Mouse (Mus musculus): Measurements from ENCODE around the gene Gm13693.

DNA sequence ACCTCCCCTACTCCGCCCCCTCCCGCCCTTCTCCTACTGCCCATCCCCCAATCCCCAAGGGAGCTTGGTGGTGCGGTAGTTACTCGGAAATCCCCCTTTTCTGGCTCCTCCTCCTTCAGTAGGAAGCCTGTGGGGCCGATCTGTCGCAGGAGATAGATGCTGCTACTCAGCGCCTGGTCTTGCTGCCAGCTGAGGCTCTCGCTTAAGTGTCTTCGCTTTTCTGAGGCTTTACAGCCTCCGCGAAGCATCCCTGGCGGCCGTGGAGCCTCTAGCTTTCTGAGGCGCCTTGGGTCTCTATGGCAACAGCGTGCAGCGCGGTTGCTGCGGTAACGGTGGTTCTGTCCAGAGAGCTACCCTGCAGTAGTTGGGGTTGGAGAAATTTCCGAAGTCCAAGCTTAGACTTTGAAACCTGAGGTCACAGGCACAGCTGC lies 20.4 kb upstream of the Gm13693 start, which contains the start of gene Zswim2:
- TF ChIP-seq CTCF (IDR thresholded peaks at IDR 0.05; ENCODE audit: control insufficient read depth, insufficient read depth, insufficient replicate concordance, low read depth, low read length) (no peak), POLR2A (IDR thresholded peaks at IDR 0.05; ENCODE audit: control insufficient read depth, low read depth, low read length) (peak; percentile 60; the same call in 1 of the 2 replicates)

Measured in testis, adult 2 months (tissue).